Mouse (Mus musculus): ENCODE measurements around the gene Ube2q1.
A peak's percentile ranks its signal among the peaks of the same experiment; 100 is the strongest.
"Not testable (repeated sequence)": the region's sequence is repeated elsewhere in the genome, so short reads cannot be mapped to it uniquely, and the experiment has no call there.

The Ube2q1 gene

DNA sequence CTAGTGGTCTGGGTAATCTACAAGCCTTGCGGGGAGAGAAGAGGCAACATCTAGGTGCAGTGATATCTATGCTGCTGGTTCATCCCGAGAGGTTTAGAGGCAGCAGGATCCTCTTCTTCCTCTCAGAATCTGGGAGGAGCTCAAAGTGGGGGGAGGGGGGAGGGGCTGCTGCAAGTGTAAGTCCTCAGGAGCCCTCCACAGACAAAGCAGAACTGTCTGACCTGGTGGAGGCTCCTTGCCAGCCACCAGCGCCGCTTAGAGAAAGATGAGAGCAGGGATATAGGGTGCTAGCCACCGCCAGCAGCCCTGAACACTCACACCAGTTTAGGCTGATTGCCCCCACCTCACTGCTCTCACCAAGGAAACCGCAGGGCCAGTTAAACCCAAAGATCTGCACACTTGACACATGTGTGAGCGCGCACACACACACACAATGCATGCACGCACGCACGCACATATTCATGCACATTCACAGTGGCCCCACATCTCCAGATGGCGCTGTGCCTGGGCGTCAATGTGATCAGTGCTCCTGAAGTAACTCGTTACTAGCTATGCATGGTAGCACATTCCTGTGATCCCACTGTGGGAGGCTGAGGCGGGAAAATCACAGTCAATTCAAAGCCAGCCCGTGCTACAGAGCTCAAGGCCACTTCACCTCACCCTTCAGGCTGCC, 15.4 kb downstream of the Ube2q1 start:
- no peak for DNase-seq

DNA sequence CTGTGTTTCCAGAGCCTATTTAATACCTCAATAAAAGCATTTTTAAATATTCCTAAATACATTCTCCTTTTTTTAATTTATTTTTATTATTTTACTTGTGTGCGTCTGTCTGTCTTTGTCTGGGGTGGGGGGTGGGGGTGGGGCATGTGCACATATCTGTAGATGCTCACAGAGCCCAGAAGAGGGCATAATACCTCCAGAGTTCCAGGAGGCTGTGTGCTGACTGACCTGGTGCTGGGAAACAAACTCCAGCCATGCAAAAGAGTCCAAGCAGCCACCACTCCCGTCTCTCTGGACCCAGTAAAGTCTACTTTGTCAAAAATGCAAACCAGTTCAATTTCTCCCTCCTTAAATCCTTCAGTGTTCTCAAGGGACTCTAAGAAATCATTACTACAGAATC, 21.2 kb downstream of the Ube2q1 start:
- no peak for DNase-seq

DNA sequence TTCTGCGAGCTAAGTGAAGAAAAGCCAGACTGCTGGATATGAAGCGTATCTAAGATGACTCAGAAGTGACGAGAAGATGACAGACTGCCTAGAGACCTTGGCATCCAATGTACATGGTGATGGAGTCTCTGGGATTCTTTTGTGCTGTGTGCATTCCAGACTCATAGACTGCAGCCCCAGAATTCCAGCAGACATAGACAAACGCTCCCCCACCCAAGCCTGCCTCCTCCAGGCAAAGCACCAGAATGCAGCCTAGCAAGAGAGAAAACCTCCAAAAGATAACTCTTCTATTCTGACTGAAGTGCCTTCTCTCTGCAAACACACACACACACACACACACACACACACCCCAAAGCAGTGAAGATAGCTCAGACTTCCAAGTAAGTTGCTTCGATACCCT, 22.3 kb downstream of the Ube2q1 start:
- DNase-seq, result no peak

DNA sequence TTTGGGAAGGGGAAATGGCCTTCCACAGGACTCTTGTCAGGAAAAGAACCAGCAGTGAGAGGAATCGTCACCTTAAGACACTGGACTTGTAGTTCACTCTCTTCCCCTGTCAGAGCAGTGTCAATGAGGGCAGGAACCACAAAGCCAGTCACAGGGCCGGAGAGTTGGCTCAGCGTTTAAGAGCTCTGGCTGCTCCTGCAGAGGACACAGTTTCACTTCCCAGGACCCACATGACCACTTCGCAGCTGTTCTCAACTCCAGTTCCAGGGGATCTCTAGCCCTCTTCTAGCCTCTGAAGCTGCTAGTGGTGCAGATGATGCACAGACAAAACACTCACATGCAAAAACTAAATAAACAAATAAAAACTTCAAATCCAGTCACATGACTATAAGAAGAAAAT, 22.9 kb downstream of the Ube2q1 start:
- no peak for DNase-seq

DNA sequence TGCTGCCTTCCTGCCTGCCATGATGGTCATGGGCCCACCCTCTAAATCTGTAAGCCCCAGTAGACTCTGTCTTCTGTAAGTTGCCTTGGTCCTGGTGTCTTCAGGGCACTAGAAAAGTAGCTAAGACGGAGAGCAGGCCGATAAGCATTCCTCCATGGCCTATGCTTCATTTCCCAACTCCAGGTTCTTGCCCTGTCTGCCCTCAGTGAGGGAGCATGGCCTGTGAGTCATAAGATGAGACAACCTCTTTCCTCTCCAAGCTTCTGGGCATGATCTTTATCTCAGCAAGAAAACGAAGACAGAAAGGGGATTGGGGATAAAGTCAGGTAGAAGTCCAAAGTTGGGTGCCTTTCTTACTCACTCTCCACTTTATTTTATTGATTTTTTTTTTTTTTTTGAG, 25.1 kb downstream of the Ube2q1 start:
- DNase-seq, result no peak

- no peak for DNase-seq
These were observed 26.1 kb downstream of the Ube2q1 start for GRCm38 (mm10) chr3:89799476-89799875.

- not testable (repeated sequence) for DNase-seq
These were observed 26.7 kb downstream of the Ube2q1 start for GRCm38 (mm10) chr3:89800078-89800477.

- no peak for DNase-seq
These were observed 27.5 kb downstream of the Ube2q1 start for GRCm38 (mm10) chr3:89800774-89801506.

DNA sequence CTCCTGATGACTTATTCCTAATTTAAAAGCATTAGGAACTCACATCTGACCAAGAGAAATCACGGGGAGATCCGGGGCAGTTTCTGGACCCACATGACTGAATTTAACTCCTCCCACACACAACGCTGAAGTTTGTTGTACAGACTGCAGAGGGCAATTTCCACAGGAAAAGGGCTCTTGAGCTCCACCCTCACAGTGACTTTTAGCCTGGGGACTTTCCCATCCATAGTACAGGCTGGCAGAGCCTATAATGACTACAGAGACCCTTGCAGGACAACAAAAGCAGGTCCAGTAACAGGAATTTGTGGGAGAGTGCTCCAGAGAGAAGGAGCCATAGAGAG, 28.1 kb downstream of the Ube2q1 start:
- peak; percentile 25 for DNase-seq

- no peak for DNase-seq
These were observed 29.5 kb downstream of the Ube2q1 start for GRCm38 (mm10) chr3:89802876-89803275.

DNA sequence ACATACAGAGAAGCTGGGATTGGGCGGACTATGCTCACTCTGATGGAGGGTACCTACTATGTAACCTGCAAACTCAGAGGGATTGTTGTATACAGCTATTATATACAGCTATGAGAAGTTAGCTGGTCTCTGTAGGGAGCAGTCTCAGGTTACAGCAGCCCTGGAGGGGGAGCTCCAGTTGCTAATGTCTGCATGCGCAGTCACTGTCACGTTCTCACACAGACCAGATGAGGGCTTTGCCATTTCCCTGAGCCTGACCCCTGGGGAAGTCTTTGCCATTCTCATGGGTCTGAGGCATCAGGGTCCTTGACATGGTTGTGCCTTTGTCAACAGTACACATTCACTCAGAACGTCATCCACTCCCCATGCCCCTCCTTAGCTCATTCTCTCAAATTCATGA, 31.8 kb downstream of the Ube2q1 start:
- DNase-seq, result no peak

DNA sequence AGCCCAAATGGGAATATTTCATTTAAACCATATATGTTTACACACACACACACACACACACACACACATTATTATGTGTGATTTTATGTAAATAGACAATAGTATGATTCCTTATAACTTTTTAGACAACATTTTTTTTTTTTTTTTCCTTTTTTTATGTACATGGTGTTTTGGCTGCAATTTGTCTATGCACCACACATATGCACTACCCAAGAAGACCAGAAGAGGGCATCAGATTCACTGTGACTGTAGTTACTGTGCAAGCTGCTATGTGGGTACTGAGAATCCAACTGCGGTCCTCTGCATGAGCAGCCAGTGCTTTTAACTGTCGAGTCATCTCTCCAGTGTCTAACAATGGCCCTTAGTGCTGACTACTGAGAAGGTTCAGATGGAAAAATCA, 33.3 kb downstream of the Ube2q1 start:
- DNase-seq, result no peak

DNA sequence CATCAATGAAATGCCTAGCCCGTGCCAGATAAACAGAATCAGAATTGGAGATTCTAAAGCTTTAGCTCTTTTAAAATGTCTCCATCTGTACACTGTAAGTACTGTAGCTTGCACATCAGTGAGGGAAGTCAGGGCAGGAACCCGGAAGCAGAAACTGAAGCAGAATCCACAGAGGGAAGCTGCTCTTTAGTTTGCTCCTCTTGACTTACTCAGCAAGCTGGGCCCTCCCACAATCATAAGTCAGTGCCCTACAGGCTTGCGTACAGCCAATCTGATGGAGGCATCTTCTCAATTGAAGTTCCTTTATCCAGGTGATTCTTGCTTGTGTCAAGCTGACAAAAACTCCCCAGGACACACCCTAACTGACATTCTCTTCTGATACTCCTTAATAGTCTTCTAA, 33.8 kb downstream of the Ube2q1 start:
- no peak for DNase-seq

DNA sequence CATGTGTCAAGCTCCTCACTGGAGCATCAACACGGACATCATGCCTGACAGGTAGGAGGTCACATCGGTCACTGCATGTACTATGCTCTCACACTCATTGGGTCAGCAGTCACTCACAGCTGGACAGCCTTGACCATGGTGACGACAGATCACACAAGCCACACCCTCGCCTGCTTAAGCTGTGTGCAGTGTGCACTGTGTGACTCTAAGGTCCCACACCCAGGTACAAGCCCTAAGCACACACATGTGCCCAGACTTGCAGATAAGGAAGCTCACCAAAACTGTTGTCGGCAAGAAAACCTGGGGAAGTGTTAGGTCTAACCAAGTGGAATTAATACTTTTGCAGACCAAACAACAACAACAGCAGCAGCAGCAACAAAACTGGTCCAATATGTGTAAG, 34.5 kb downstream of the Ube2q1 start:
- no peak for DNase-seq

DNA sequence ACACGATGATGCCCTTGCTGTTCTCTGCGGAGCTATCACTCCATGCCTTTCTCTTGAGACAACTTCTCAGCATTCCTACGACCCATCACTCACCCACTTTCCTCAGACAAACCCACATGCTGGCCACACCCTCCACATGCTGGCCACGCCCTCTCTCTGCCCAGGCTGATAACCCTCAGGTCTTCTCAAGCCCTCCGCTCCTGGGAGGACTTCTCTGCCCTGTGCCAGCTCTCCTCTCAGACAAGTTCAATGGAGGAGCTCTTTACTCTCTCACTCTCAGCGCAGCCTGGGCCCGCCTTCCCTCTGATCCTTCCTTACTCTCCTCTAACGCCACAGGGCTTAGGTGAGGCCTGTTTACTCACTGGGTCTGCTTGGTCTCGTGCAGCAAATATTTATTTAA, 35.2 kb downstream of the Ube2q1 start:
- no peak for DNase-seq

DNA sequence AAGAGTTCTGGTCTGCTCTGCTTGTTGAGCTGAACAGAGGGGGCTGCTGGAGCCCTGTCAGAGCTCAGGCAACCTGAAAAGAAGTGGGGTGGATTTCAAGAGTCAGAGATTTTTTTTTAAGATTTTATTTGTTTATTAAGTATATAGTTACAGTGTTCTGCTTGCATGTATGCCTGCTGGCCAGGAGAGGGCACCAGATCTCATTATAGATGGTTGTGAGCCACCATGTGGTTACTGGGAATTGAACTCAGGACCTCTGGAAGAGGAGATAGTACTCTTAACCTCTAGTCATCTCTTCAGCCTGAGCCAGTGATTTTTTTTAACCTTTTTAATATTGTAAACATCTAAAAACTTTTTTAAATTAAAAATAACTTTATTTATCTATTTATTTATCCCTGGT, 37.4 kb downstream of the Ube2q1 start:
- DNase-seq, result no peak

DNA sequence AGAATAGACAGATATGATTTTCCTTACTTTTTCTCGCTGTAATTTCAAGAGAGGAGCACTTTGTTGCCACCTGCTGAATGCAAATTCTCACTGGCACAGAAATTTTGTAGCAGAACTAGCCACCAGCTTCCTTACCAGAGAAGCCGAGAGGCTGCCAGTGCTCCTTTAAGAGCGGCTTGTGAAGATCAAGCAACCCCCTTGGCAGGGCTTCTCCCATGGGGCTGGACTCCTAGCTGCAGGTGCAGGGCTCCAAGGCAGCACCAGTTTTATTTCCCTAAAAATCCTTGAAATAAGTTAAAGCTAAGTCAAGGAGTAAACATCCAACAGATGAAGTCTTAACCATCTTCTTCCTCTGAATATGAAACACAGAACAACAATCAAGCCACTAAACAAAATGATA, 38.8 kb downstream of the Ube2q1 start:
- no peak for DNase-seq

DNA sequence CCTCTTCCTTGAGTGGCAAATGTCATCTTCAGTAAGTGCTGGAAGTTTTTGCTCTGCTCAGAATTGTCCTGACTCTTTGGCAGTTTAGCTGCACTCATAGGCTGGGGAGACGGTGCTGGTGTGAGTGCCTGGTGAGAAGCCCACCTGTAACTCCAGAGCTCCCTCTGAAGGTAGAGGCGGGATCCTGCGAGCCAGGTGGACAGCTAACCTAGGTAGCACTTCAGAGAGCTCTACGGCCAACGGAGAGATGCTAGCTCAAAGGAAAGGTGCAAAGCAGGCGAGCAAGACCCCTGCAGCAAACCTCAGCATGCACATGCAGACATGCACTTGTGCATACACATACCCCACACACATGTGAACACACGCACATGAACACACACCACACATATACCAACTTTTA, 40.6 kb downstream of the Ube2q1 start:
- no peak for DNase-seq

- peak; percentile 64 for DNase-seq
These were observed 43.6 kb downstream of the Ube2q1 start for GRCm38 (mm10) chr3:89817056-89817455.

DNA sequence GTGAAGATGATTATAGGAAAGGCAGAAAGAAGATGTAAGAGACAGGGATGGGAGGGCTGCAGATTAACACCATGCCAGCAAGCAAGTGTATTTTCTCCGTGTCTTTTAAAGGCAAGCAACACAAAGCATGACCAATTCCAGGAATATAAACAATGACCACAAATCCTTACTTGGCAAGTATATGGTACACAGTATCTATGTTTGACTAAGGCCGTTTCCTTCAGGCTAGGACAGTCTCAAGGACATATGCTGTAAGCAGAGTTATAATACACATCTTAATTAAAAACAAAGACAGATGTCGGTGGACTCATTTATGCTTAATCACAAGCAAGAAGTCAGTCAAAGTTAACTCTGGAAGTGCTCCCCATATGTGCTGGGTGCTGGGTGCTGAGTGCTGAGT, 45.2 kb downstream of the Ube2q1 start:
- DNase-seq, result no peak

- no peak for DNase-seq
These were observed 46.5 kb downstream of the Ube2q1 start for GRCm38 (mm10) chr3:89819897-89820296.

- no peak for DNase-seq
These were observed 47.1 kb downstream of the Ube2q1 start for GRCm38 (mm10) chr3:89820311-89821095.

- DNase-seq, result no peak
These were observed 47.7 kb downstream of the Ube2q1 start for GRCm38 (mm10) chr3:89821096-89821513.
